Mouse (Mus musculus): ENCODE measurements around the gene Eya2.

DNA sequence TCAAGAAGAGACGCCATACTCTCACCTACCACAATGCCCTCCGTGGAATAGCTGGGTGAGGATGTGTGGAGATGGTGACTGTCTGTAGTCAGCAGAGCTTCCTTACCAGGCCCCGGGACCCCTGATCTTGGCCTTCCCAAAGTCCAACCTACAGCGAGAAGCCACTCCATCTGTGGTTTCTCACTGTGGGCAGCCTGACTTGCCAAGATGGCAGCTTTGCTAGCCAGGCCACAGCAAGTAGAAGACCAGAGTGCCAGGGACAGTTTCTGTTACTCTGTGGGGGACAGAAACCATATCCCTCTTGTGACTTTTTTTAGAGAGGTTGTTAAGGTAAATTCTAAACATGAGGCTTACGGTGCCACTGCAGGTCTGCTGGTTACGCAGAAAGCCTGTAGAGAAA lies 99.9 kb downstream of the Eya2 start:
- no peak for TF ChIP-seq CTCF (IDR thresholded peaks at IDR 0.05; ENCODE audit: extremely low read depth, insufficient read depth, insufficient read length, insufficient replicate concordance)
- TF ChIP-seq POLR2A (IDR thresholded peaks at IDR 0.05; ENCODE audit: low read depth, low read length) = no peak
